Mouse (Mus musculus): Measurements from ENCODE around the gene Qprt. TPM values are rescaled to one million over a fixed set of nuclear protein-coding genes. Genes with fewer than 3 reads are reported as not detected.

Qprt gene
- polyA plus RNA-seq, 3 experiments from 2014 or later: 7.8 to 15.5 (median 15.0) TPM

DNA sequence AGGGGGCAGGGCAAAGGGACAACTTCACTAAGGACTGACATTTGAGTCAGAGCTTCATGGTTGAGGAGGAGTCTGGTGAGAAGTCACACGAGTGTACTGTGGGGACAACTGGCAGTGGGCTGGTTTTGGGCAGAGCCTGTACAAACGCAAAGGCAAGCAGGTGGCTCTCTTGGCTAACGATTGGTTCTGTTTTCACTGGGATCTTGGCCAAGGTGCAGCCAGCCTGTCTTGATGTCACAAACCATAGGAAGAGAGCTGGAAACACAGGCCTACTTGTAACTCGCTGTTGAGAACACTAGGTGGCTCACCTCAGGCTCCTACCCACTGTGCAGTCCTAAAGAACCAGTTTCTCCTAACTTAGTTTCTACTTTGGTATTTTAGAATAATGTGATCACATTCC, 7.6 kb upstream of the Qprt start:
- peak; percentile 75 for ATAC-seq

DNA sequence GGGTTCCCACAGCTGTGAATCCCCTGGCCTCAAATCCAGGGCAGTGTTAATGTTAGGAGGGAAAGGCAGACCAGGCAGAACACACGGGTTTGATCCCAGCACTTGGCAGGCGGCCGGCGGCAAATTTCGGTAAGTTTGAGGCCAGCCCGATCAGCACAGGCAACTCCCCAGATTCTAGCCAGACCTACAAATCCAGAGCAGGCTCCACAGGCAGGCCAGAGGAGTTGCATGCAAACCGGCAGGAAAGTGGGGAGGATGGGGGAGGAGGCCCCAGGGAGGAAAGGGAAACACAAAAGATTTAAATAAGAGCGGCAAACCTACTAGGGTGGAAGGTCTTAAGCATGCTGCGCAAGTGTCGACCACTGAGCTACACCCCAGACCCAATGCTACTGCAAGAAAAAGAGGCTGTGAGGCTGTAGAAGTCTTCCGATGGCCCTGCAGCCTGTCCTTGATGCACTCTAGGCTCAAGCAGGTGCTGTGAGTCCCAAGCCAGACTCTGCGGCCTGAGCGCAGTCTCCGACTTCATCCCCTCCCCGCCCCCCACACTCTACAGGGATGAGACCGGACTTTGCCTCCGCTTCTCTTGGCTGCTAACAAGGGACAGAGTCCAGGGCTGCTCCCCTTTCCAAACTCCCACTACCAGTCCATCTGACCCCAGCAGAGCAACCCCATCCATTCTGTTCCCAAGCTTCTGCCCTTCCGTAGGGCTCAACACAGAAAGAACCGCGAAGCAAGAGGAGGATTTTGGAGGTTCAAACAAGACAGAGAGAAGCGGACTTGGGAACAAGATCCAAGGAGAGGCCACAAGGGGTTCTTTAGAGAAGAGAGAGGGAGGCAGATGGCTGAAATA, 740 bp downstream of the Qprt start:
- no peak for ATAC-seq

DNA sequence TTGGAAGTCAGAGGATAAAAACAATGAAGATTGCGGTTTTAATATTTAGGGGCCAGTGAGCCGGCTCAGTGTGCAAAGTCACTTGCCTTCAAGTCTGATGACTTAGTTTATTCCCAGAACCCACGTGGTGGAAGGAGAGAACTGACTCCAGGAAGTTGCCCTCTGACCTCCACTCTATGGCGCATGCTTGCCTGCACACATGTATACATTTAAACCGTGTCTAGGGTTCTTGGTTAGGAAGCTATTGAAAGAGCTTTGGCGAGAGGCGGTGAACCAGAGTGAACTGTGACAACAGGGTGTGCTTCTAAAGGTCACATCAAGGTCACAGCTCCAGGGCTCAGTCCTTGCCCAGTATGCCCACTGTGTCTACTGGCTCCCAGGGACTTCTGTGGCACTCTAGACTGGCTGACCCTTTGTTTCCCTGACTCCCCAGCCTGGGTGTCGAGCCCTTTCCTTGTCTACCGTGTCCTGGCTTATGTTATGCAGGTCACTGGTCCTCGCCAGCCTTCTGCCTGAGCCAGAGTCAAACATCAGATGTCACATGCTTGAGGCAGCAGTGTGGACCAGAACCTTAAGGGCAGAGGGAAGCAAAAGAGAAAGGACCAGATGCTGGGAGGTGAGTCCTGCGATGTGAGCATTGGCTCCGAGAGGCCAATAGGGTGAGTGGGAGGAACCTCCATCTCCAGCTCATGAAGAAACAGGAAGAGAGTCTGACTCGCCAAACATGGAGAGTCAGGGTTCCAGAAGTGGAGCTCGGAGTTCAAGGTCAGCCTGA, 3.2 kb downstream of the Qprt start:
- ATAC-seq: no peak

DNA sequence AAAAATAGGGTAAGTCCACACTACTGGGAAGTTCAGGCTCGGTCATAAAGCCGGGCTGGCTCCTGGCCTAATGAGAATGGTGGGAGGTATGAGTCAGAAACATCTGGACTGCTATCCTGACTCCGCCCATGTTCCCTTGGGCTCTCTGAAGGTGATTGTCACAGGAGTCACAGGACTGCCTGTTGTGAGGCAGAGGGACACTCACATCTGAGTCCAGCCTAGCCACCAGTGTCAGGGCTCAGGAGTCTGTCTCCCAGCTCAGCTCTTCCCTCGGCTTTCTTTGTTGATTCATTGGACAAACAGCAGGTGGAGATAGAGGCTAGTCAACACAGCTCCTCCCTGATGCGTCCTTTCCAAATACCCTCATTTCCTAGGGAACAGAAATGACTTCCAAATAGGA, 4.1 kb downstream of the Qprt start:
- no peak for ATAC-seq

DNA sequence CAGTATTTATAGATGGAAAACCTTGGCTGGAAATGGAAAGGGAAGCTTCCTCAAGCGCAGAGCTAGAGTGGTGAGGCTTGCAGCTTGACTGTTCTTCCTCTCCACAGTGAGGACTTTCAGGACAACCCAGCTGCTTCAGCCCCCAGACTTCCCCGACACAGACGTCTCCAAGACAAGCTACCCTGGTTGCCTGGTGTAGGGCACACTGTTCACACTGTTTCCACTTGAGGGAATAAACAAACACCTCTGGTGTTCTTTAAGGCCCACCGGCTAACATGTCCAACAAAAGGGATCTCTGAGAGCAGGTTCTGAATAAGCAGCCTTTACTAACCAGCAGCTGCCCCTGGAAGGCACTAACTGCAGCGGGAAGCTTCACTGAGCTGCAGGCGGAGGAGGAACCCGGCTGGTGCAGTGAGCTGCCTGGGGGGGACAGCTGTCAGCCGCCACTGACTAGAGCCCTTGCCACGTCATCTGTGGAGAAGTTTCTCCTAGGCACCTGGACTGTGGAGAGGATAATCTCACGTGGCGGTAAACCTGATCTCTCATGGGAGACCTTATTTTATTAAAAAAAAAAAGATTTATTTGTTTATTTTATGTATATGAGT, 5.6 kb downstream of the Qprt start:
- ATAC-seq: no peak

DNA sequence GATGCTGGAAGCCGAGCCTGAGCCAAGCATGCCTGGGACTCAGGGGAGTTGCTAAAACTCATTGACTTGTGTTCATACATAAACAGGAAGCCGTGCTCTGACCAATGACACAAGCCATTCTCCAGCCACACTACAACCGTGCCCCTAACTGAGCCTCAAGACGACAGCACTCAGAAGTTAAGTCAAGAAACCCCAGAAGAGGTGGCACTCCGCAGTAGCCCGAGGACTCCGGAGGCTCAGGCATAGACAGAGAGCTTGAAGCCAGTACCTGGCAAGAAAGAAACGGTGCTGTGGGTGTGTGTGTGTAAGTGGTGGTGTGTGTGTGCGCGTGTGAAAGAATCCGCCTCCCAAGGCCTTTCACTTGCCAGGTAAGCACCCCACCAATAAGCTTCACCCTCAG, 7.1 kb downstream of the Qprt start:
- no peak for ATAC-seq

DNA sequence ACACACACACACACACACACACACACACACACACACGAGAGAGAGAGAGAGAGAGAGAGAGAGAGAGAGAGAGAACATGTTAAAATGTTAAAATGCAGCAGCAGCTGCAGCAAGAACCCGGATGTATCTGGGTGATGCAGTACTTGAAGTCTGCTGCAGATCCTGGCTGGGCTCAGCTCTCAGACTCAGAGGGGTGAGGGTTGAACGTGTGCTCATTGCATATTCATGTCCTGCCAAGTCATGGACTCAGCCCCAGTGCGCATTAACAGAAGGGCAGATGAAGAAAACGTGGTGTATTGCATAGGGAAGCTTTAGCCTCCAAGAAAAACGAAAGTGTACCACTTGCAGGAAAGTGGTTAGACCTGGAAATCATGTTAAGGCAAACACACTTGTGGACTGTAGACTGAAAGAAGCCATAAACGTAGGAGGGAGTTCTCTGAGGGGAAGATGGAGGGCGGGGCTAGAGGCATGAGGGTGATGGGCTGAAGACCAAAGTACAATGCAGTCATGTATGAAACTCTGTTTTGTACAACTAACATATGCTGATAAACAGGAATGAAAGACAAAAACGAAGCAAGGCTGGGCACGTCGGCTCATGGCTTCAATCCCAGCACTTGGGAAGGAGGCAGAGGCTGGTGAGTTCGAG, 8.3 kb downstream of the Qprt start:
- peak; percentile 57 for ATAC-seq

DNA sequence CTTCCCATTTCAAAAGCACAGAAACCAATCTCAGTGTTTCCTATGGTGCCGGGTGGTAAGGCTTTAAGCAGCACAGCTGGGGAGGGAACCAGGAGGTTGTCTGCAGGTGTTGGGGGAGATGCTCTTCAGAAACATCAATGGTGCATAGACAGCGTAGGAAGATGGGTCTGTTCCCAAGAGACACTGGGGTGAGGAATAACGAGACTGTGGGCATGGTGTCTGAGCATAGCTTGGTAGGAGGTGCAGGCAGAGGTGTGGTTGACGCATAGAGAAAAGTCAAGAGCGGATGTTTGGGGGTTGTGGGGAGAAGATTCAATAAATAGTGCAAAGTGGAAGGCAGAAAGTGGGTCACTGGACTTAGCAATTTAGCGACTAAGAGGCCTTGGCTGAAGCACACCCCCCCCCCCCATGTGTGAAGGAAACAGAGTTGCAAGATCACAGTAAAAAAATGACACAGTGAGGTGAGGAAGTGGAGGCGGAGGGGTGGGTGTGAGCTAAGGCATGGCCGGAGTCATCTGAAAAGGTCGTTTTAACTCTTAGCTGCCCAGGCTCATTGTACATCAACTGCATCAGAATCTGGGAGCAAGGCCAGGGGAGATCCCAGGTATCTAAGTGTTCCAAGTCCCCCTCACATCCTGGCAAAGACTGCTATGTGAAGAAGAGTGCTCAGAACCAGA, 9.0 kb downstream of the Qprt start:
- ATAC-seq: peak; percentile 73

DNA sequence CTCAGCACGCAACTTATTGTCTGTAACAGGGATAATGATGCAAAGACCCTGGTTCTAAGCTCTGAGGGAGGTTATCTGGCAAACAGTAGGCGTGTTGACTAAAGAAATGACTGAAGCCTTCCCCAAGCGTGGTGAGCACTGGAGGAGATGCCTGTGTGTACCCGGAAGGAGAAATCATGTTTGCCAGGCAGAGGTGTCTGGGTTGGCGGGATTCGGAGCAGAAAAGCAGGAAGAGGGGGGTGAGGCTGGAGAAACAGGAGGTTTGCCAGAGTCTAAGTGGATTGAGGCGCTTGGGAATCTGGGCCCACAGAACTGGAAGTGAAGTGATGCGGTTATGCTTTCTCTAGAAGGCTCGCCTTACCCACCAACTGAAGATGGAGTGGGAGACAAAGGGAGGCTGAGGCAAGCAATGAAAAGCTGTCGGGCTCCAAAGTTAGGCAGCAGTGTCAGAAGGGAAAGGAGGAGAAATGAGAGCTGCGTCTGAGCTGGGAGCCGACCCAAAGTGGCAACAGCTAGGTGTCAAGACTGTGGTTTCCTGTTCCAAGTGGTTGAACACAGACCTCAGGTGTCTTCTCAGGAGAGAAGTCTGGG, 9.7 kb downstream of the Qprt start:
- ATAC-seq: peak; percentile 44

DNA sequence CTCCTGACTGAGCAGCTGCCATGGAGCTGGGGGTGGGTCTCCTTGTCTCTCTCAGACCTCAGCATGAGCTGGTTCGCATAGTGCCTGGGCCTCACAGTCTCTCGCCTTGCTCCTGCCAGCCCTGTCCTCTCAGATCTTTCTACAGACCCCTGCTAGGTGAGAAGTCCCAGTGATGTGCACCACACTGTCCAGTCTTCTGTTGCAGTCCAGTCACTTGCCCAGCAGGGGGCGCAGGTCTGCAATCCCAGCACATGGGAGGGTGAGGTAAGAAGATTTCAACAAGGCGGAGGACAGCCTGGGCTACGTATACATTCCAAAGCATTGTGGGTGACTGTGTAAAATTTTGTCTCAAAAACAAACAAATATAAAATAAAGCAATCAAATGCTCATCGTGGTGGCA, 10.6 kb downstream of the Qprt start:
- no peak for ATAC-seq

DNA sequence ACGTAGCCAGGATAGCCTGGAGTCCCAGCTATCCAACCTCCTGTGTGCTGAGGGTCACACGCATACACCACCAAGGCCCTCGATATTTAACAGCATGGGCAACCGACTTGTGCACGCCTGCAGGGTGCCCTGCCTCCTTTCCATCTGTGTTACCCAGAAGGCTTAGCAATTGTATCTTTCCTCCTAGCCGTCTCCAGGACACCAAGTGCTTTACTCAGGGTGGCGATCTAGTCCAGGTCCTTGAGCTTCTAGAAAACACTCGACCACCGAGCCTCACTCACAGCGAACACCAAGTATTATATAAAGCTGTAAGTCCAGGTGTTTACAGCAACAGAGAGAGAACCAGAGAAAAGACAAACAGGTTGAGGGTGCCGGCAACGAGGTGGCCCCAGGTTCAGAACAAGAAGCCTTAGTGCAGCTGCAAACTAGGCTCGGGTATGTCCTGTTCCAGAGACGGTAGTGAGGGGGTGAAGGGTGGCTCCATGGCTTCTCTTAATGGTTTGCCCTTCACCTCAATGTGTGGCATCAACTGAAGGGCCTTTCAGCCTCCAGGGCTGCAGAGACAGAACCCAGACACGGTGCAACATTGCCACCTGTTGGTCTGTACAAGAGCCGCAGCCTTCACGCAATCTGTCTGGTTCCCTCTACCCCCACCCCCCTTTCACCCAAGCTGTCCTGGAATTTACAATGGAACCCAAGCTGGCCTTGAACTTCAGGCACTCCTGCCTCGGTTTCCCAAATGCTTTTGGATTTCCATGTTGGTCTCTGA, 11.6 kb downstream of the Qprt start:
- peak; percentile 36 for ATAC-seq

DNA sequence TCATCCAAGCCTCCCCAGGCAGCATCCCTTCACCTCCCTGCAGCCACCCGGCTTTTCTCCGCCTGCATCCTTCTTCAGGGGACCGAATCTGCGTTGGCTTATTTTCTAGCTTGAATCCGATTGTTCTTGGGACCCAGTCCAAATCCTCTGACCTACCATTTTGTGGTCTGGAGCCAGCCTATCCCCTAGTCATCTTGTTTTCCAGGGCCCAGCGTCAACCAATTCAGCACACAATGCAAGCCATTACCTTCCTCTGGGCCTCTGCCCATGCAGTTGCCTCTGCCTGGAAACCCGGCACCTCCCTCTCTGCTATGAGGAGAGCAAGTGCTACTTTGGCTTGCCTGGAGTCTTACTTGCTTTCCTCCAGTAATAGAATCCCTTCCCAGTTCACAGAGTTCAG, 16.5 kb downstream of the Qprt start:
- no peak for ATAC-seq

DNA sequence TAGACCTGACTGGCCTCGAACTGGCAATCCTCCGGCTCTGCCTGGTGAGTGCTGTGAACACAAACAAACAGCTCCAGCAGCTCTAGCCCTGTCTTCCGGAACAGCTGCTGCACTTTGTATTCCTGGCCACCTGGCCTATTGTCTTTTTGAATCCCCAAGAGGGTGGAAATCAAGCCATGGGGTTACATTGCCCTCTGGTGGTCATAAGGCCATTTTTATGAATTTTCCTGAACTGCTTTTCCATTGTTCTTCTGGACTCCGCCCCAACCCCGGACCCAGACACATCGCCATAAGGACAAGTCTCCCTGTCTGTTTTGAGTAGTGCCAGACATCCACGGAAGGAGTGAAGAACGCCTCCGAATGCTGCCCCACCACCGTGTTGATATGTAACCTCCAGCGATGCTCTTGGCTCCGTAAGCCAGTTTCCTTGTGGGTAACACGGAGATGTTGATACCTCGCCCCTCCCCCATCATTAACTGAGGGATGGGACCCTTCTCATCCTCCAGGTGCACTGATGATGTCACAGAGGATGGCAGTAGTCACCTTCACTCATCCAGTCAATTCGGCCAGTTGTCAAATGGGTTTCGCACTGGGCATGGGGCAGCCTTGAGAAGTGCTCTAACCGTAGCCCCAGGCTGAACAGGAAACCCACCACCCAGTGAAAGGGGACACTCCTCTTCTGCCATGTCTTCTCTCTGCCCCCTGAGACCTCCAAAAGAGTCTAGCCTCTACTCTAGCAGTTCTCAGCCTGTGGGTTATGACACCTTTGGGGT, 17.3 kb downstream of the Qprt start:
- ATAC-seq: peak; percentile 82

DNA sequence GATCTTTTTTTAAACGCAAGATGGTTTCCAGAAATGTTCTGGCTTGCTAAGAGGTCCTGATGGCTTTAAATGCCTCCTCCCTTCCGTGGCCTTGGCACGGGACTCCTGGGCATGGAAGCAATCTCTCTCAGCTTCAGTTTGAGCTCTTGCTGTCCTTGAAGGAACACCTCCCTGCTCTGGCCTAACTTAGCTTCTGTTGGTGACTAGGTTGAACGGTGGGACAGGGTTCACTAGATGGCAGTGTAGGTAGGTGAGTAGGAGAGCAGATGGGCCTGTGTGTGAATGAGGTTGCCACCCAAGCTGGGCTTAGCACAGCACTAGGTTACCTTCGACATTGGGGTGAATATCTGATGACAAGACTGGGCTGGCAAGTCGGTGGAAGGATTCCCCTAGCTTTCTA, 18.1 kb downstream of the Qprt start:
- peak; percentile 76 for ATAC-seq

DNA sequence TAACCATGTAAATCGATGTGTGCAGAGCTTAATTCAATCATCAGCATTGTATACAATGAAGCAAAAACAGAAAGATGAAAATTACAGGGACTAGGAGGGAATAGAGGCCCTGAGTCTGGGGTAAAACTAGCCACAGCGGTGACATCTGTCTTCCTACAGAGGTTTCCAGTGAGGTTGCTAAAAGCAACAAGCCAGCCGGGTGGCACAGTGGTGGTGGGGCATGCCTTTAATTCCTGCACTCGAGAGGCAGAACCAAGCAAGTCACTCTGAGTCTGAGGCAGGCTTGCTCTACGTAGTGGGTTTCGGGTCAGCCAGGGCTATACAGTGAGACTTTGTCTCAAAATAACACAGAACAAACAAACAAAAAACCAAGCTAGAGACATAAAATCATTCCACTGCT, 19.9 kb downstream of the Qprt start:
- ATAC-seq: no peak

DNA sequence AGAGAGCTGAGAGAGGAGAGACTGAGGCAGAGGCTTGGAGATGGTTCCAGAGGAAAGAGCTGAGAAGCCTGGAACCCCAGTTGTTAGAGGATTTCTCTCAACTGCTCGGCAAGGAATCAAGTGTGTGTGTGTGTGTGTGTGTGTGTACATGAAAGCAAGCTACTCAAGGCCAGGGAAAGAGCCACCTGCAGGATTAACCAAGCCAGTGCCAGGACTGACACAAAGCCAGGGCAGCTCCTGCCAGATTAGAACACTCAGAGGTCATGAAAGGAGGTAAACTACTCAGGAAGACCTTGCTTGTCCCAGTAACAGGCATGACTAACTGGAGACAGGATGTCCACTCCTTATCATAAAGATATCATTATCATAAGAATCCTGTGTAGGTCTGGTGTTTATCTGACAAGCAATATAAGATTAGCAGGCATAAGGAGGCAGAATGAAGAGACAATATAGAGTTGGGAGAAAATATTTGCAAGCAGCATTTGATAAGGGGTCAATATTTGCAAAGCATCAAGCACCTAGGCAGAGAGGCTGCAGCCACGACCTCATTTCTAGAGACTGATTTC, 20.5 kb downstream of the Qprt start:
- ATAC-seq: no peak

DNA sequence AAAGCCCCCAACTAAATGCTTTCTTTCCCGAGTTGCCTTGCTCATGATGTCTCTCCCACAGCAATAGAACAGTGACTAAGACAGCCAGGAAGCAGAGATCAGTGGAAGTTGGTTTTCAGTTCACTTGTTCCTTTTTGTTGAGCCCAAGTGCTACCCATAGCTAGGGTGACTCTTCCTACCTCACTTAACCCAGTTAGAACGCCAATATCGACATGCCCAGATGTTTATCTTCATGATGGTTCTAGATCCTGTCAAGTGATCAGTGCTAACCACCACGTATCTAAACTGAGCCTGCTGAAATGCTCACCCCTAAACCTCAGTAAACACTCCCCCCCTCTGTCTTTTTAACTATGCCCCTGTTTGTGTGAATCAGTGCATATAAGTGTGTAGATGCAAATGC, 22.5 kb downstream of the Qprt start:
- no peak for ATAC-seq

DNA sequence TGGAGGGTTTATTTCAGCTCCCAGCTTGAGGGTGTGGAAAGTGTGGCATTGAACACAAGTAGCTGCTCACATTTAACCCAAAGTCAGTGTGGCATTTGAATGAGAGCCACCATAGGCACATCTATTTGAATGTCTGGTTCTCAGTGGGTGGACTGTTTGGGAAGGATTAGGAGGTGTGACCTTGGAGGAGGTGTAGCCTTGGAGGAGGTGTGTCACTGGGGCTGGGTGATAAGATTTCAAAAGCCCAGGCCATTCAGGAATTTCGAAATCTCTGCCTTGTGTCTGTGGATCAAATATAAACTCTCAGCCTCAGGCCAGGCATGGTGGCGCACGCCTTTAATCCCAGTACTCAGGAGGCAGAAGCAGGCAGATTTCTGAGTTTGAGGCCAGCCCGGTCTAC, 23.1 kb downstream of the Qprt start:
- no peak for ATAC-seq

DNA sequence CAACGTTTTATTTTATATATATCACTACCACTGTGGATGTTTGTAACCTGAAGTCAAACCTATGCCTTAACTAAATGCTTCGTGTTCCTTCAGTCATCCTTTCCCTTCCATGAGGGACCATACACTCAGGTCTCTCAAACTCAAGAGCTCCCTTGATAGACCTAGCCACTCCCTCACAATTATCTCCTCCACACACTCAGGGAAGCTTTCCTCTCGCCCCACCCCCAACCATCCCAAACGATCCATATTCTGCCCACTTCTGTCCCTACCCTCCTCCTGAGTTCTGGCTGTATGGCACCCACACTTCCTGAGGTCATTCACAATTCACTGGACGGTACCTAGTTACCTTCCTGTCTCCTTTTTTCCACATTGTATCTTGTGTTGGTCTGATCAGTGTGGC, 23.5 kb downstream of the Qprt start:
- no peak for ATAC-seq

DNA sequence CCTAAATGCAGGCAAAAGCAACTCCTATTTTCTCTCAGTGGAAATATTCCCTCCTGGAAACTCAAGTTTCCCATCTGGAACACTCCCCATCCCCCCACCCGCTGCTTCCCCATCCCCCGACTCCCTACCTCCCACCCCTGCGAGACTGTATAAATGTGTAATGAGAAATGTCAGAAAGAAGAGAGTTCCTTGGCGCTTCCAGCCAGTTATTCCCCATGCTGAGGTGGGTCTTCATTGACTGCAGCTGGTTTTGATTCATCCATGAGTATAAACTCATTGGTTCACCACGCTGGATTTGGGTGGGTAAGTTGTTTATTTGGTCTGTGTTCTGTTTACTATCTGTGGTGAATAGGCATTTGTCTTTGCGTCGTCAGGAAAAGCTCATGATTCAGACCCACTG, 25.6 kb downstream of the Qprt start:
- no peak for ATAC-seq

Measured in inflammation-experienced regulatory T-cells, adult 6 months (primary cell).